Mouse (Mus musculus) heart, postnatal 36 days (tissue): ENCODE measurements around the gene Tex101. TPM values are rescaled to one million over a fixed set of nuclear protein-coding genes. Genes with fewer than 3 reads are reported as not detected.
"Not testable (repeated sequence)": the region's sequence is repeated elsewhere in the genome, so short reads cannot be mapped to it uniquely, and the experiment has no call there.

Experiments
- DNase-seq, 2 experiments: peaks; one replicate each; pipeline ENCODE4 v3.0.0; 2021 to 2022
- intact Hi-C: fragments of 180-260 bp; cut with DNase I; formaldehyde crosslinking; loops from one replicate; pipeline ENCODE4 v1.15.1; 2025
- total RNA-seq, 2 experiments: library from RNA; stranded (reverse); gene quantifications; 2 replicates each; pipeline ENCODE4 v1.2.3; 2021

Gene Tex101
- total RNA-seq, 2 experiments from 2014 or later = not detected

DNA sequence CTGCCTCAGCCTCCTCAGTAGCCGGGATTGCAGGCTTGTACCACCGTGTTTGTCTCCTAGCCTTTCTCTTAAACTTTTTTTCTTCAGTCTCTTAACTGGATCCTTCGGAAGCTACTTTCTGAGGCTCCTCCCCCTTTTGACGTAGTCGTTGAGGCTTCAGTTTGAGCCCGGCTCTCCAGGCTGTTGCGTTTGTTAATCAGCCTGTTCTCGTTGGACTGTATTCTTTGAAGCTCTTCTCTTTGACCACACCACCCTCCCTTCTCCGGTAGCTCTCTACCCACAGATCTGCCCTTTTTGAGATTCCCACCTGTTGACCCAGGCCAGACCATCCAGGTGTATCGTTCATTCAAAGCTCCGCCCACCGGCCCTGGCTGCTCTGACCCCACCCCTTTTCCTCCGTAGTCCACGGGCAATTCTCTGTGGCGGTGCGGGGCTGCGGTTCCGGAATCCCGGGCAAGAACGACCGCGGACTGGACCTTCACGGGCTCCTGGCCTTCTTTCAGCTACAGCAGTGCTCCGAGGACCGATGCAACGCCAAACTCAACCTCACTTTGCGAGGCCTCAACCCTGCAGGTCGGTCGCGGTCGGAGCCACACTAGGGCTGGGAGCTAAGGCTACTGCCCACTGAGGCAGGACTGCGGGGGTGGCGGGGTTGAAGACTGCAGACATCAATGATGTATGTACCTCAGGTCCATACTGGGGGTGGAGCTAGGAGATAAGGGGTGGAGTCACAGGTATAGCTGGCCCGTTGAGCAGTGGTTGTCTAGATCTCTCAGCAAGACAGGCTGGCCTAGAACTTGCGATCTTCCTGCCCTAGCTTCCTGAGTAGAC lies 38.2 kb downstream of the Tex101 start:
- intact Hi-C loops = no loop called here
- DNase-seq = no peak

DNA sequence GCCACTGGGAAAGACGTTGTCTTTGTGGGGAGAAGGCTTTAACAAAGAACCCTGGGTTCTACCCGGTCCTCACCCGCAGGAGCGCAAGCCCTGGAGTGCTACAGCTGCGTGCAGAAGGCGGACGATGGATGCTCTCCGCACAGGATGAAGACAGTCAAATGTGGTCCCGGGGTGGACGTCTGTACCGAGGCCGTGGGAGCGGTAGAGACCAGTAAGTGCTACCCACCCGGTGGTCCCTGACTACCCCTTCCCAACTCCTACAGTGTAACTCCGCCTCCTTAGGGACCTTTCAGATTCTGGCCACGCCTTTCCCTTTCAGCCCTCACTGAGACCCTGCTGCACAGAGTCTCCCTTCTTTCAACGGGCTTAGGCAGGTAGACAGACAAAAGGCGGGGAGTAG lies 39.4 kb downstream of the Tex101 start:
- DNase-seq = no peak

DNA sequence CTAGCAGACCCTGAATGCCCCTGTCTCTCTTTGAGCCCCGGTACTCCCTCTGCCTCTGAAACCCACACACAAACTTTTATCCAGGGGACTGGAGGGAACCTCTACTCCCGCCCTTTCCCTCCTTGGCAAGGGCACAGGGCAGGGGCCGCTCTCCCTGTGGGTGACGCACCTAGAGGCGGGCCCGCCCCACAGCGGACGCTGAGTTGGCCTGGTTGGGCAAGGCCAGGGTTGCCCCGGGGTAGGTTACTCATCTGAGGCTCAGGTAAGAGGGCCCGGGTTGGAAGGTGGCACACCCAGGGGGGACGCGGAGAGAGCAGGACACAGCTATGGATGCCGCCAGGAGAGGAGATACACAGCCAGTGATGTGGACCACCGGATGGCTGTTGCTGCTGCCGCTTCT lies 40.2 kb downstream of the Tex101 start, which contains the start of gene Lypd3:
Gene Lypd3, plus strand, starts transcription at position 287 of the 400 bp plus-strand sequence.
- DNase-seq = no peak
- intact Hi-C loops = no loop called here

More for the DNA sequence above, 39.4 kb downstream of the Tex101 start:
- intact Hi-C loops = no loop called here

DNA sequence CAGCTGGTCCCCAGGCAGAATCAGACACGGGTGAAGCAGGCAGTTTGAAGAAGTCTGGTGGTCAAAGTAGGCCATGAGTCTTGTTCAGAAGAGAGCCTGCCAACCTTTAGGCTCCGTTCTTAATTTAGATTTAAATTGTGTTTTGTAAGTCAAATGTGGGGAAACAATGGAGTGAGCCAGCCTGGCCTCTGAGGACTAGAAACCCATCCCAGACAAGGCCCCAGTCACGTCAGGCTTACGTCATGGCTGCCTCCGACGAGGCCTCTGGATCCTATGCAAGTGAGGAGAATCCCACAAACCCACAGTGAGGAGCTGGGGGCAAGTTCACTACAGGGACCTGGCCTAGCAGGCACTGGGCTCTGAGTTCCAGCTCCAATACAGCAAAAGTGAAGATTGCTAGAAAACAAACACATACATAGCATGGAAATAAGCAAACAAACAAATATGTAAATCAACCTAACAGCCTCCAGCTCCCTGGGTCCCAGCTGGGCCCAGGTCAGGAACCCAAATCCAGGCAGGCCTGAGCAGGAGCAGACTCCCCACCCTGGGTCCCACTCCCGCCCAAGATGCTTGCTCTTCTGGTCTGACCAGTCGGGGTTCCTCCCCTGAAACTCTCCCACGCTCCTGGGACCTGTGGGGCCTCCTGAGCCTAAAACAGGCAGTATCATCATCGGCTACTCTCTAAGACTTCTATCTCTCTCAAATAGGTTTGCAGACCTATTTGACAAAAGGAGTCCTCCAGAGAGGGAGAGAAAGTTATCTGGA lies 46.2 kb downstream of the Tex101 start:
- intact Hi-C loops = no loop called here
- no peak for DNase-seq

DNA sequence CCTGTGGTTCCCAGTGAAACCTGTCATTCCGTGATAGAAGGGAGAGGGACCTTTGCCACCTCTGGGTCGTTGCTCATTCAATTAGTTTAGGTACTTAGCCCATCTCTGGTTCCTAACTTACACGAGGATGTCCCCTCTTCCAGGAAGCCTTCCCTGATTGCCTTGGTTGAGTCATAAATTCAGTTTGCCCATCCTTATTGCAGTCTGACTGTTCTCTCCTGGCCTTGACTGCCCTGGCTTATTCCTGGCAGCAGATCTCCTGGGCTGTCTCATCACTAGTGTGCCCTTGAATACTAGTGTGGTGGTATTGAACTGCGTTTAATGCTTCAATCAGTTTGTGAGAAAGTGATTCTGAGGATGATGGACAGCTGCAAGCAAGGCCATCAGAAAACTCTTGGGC lies 46.8 kb downstream of the Tex101 start:
- intact Hi-C loops = no loop called here
- DNase-seq = no peak

DNA sequence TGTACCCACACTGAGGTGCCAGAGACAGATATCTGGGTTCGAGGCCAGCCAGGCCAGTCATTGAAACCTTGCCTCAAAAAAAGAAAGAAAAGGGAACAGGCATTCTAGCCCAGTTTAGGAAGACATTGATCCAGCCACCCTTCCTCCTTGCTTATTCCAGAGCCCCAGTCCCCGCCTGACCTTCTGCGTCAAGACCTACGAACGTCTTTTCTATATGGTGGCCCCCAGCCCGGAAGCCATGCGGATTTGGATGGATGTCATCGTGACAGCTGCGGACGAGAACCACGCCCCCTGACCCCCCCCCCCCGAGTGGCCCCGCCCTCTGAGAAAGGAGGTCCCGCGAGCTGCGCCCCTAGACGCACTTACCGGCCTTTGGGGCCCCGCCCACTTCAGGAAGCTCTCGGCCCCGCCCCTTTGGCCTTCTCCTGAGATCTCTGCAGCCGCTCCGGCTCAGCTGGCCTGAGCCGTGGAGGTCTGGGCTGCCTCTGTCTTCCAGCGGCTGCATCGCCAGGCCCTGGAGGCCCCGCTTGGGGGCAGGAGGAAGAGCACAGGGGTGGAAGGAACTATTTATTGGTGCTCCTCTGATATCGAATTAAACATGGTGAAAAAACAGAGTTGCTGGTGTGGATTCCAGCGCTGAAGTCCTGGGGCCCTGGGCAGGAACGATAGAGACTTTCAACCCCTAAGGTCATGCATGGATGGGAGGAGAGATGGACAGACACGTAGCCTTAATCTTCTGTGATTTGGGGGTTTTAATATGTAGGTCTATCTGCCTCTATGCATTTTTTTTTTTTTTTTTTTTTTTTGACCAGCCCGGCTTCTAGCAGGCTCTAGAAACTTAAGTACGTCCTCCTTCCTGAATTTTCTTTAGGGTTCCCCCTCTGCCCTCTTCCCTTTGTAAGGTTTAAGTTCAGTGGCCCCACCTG lies 47.5 kb downstream of the Tex101 start:
- intact Hi-C loops = no loop called here
- peak; percentile 71 to 77 for DNase-seq

DNA sequence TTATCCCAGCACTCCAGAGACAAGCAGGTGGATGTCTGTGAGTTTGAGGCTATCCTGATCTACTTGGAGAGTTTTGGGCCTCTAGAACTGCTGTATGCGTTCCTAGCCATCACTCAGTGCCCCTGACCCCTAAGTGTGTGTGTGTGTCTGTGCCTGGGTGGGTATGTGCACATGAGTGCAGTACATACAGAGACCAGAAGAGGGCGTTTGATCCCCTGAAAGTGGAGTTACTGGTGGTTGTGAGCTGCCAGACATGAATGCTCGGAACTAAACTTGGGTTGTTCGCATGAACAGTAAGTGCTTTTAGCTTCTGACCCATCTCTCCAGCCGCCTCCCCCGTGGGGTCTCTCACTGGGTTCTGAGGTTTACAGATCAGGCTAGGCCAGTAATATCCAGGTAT lies 53.5 kb downstream of the Tex101 start:
- intact Hi-C loops = no loop called here
- no peak for DNase-seq

DNA sequence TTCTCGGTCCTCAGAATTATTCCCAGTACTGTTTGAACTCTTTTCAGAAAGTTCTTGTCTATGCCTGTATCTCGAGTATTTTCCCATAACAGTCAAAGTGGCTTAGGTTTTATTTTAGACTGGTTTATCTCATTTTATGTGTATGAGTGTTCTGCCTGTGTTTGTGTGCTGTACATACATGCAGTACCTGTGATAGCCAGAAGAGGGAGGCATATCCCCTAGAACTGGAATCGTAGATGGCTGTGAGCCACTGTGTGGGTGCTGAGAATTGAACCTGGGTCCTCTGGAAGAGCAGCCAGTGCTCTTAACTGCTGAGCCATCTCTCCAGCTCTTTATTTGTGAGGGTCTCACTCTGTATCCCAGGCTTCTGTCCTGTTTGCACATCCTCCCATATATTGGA lies 55.3 kb downstream of the Tex101 start:
- no peak for DNase-seq
- intact Hi-C loops = no loop called here

DNA sequence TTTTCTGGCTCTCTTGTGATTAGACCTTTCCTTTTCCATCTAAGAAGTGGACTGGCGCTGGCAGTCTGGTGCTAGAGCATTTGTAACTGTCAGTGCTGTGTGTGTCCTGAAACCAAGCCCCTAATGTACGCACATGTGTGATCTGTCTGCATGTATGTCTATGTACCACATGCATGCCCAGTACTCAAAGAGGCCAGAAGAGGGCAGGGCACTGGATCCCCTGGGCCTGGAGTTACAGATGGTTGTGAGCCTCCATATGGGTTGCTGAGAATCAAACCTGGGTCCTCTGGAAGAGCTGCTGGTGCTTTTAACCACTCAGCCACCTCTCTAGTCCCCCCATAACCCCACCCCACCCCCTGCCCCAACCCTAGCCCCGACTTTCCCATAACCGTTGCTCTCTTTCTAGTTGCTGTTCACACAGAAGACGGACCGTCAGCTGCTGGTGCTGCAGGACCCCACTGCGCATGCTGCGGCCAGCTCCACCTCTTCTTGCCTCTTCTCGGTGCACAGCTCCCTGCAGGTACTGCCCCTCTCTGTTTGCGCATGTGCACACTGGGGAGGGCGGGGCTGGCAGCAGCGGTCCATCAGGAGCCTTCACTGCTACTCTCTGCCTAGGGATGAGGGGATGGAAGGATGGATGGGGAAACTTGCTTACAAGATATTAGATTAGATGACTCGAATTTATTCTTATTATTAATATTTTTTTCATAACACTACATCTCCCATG lies 56.6 kb downstream of the Tex101 start:
- intact Hi-C loops = no loop called here
- DNase-seq = no peak

DNA sequence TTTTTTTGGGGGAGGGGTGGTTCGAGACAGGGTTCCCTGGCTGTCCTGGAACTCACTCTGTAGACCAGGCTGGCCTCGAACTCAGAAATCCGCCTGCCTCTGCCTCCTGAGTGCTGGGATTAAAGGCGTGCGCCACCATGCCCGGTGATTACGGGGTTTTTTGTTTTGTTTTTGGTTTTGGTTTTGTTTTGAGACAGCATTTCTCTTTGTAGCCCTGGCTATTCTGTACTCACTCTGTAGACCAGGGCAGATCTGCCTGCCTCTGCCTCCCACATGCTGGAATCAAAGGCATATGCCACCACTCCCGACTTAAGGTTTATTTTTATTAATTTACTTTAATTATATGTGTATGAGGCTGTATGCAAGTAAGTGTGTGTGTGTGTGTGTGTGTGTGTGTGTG lies 58.1 kb downstream of the Tex101 start:
- DNase-seq, intact Hi-C loops: not testable (repeated sequence)

Other genes with a start within 250 kb of the Tex101 start
- not detected for gene Irgc1, start 224.4 kb downstream of the Tex101 start, total RNA-seq
- 1 to 10 TPM; 1.9 to 3.3 TPM for gene Plaur, start 214.2 kb downstream of the Tex101 start, total RNA-seq
- 10 to 100 TPM; 13.1 to 13.6 TPM for gene Cadm4, start 194.7 kb downstream of the Tex101 start, total RNA-seq
- gene Zfp428, start 169.7 kb downstream of the Tex101 start, total RNA-seq = 10 to 100 TPM; 11.5 to 13.8 TPM
- not detected for gene AC161166.1, start 164.2 kb downstream of the Tex101 start, total RNA-seq
- 10 to 100 TPM; 16.4 to 16.5 TPM for gene Irgq, start 146.0 kb downstream of the Tex101 start, total RNA-seq
- not detected for gene Pinlyp, start 130.6 kb downstream of the Tex101 start, total RNA-seq
- gene Xrcc1, start 130.4 kb downstream of the Tex101 start, total RNA-seq = 10 to 100 TPM; 26.9 to 27.4 TPM
- gene Ethe1, start 89.1 kb downstream of the Tex101 start, total RNA-seq = 10 to 100 TPM; 52.9 to 56.5 TPM
- under 1 TPM; 0.08 to 0.11 TPM for gene Zfp575, start 89.0 kb downstream of the Tex101 start, total RNA-seq
- gene Phldb3, start 65.9 kb downstream of the Tex101 start, total RNA-seq = under 1 TPM; 0.36 to 0.89 TPM
- gene Lypd3, start 40.1 kb downstream of the Tex101 start, total RNA-seq = not detected
- gene BC049730, start 32.6 kb upstream of the Tex101 start, total RNA-seq = not detected
- not detected for gene Gm4763, start 50.2 kb upstream of the Tex101 start, total RNA-seq
- gene Cd177, start 83.6 kb upstream of the Tex101 start, total RNA-seq = under 1 TPM in 1 of 2 experiments, not detected in 1; 0.17 TPM
- gene Ceacam10, start 100.5 kb upstream of the Tex101 start, total RNA-seq = not detected
- gene Gm9844, start 185.5 kb upstream of the Tex101 start, total RNA-seq = not detected
- gene Lypd4, start 193.3 kb upstream of the Tex101 start, total RNA-seq = not detected
- not detected for gene Dmrtc2, start 193.4 kb upstream of the Tex101 start, total RNA-seq
- gene Rps19, start 207.7 kb upstream of the Tex101 start, total RNA-seq = 100 to 1,000 TPM; 514 to 531 TPM
- gene Cd79a, start 220.7 kb upstream of the Tex101 start, total RNA-seq = 1 to 10 TPM; 1.7 to 2.5 TPM
- 10 to 100 TPM; 48.8 to 52.8 TPM for gene Arhgef1, start 226.2 kb upstream of the Tex101 start, total RNA-seq